Mouse (Mus musculus): ENCODE results near the gene Rad51b. TPM values are rescaled to one million over a fixed set of nuclear protein-coding genes. Genes with fewer than 3 reads are reported as not detected.
"Not testable (repeated sequence)": the region's sequence is repeated elsewhere in the genome, so short reads cannot be mapped to it uniquely, and the experiment has no call there.

The Rad51b gene
- polyA plus RNA-seq, 1 experiment from 2014 or later, result 8.0 TPM

DNA sequence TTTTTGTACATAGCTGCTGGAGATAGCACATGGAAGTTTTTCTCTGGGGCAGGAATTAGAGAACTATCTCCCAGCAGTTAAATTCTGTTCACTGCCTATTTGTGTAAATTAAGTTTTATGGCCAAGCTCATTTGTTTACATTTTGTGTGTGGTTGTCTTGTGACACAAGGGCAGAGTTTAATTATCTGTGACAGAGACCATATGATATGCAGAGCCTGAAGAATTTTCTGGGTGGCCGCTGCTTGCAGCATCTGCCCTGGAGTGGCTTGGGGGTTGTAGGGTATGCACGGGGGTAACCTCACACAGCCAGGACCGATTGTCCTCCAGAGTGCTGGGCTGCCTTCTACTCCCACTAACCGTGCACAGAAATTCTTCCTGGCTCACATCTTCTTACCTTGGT lies 8.9 kb downstream of the Rad51b start:
- Histone ChIP-seq H3K4me2 (no peak overlapping the region), H3K27ac (ENCODE audit: low read depth) (no peak overlapping the region), H3K4me3 (ENCODE audit: low read depth, low read length) (no peak overlapping the region), H3K4me1 (ENCODE audit: insufficient read depth) (no peaks in the 10 kb centered on the region), H3K27me3 (ENCODE audit: insufficient read depth, low read length) (no peaks in the 10 kb centered on the region), H3K9me3 (ENCODE audit: low read depth, low read length) (no peaks in the 10 kb centered on the region), H3K9ac (no peak overlapping the region), H3K36me3 (ENCODE audit: insufficient read depth) (no peaks in the 10 kb centered on the region)
- 41% methylated on average over 4 of the region's 4 CpGs for WGBS
- DNase-seq (peak; percentile 80), ATAC-seq (ENCODE audit: insufficient read depth) (peak; percentile 85; the same call in 1 of the 2 replicates)
- no peak for TF ChIP-seq CTCF (IDR thresholded peaks at IDR 0.05; ENCODE audit: low read depth)

- no peak for DNase-seq
- WGBS, result 87% methylated on average over 4 of the region's 4 CpGs
- no peaks in the 10 kb centered on the region for H3K36me3 ChIP-seq (ENCODE audit: insufficient read depth)
- no peak for ATAC-seq (ENCODE audit: insufficient read depth)
- H3K27me3 ChIP-seq (ENCODE audit: insufficient read depth, low read length), result no peaks in the 10 kb centered on the region
- H3K4me2 ChIP-seq, result no peak overlapping the region
- no peak overlapping the region for H3K9ac ChIP-seq
- TF ChIP-seq CTCF (IDR thresholded peaks at IDR 0.05; ENCODE audit: low read depth), result no peak
- H3K9me3 ChIP-seq (ENCODE audit: low read depth, low read length), result no peaks in the 10 kb centered on the region
- H3K27ac ChIP-seq (ENCODE audit: low read depth), result no peak overlapping the region
- no peaks in the 10 kb centered on the region for H3K4me1 ChIP-seq (ENCODE audit: insufficient read depth)
- H3K4me3 ChIP-seq (ENCODE audit: low read depth, low read length), result no peak overlapping the region
Observed at GRCm38 (mm10) chr12:79313721-79314120, 16.6 kb downstream of the Rad51b start.

GRCm38 (mm10) chr12:79317339-79317738 lies 20.3 kb downstream of the Rad51b start:
- no peak overlapping the region for H3K4me2 ChIP-seq
- H3K27me3 ChIP-seq (ENCODE audit: insufficient read depth, low read length), result no peaks in the 10 kb centered on the region
- H3K9me3 ChIP-seq (ENCODE audit: low read depth, low read length), result no peaks in the 10 kb centered on the region
- peak; percentile 14 for DNase-seq
- no peak for ATAC-seq (ENCODE audit: insufficient read depth)
- H3K4me1 ChIP-seq (ENCODE audit: insufficient read depth), result no peaks in the 10 kb centered on the region
- no peaks in the 10 kb centered on the region for H3K36me3 ChIP-seq (ENCODE audit: insufficient read depth)
- no peak for TF ChIP-seq CTCF (IDR thresholded peaks at IDR 0.05; ENCODE audit: low read depth)
- no peak overlapping the region for H3K4me3 ChIP-seq (ENCODE audit: low read depth, low read length)
- WGBS, result 32% methylated on average over 5 of the region's 5 CpGs
- H3K27ac ChIP-seq (ENCODE audit: low read depth), result no peak overlapping the region
- no peak overlapping the region for H3K9ac ChIP-seq

DNA sequence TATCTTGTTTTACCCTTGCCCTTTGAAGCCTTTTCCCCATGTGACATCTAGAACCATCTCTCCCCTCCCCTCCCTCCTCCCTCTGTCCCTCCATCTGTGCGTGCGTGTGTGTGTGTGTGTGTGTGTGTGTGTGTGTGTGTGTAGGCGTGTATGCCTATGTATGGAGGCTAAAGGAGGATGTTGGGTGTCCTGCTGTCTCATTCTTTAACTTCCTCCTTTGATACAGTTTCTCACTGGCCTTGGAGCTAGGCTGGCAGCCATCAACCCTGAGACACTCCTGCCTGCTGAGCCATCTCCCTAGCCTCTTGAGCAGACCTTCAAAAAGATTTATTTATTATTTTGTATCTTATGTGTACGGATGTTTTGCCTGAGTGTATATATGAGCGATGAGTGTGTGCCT lies 23.8 kb downstream of the Rad51b start:
- H3K4me1 ChIP-seq (ENCODE audit: insufficient read depth), result no peaks in the 10 kb centered on the region
- no peak overlapping the region for H3K4me2 ChIP-seq
- TF ChIP-seq CTCF (IDR thresholded peaks at IDR 0.05; ENCODE audit: low read depth), result no peak
- 64% methylated on average over 5 of the region's 5 CpGs for WGBS
- ATAC-seq (ENCODE audit: insufficient read depth), result no peak
- H3K27ac ChIP-seq (ENCODE audit: low read depth), result no peak overlapping the region
- no peaks in the 10 kb centered on the region for H3K36me3 ChIP-seq (ENCODE audit: insufficient read depth)
- H3K9ac ChIP-seq, result no peak overlapping the region
- no peaks in the 10 kb centered on the region for H3K9me3 ChIP-seq (ENCODE audit: low read depth, low read length)
- H3K27me3 ChIP-seq (ENCODE audit: insufficient read depth, low read length), result no peaks in the 10 kb centered on the region
- no peak overlapping the region for H3K4me3 ChIP-seq (ENCODE audit: low read depth, low read length)
- no peak for DNase-seq

DNA sequence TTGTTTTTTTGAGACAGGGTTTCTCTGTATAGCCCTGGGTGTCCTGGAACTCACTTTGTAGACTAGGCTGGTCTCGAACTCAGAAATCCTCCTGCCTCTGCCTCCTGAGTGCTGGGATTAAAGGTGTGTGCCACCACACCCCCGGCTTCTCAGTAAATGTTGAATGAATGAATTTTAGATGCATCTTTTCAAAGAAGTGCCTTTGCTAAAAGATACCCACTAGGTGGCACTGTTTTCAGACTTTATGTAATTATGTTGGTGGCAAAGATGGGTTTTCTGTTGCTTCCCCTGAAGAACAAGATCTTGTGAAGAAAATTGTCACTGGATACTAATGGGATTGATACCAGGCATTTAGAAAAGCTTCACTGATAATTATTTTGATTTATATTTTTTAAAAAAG lies 25.5 kb downstream of the Rad51b start:
- not testable (repeated sequence) for H3K4me3 ChIP-seq (ENCODE audit: low read depth, low read length); H3K4me1 ChIP-seq (ENCODE audit: insufficient read depth); H3K9me3 ChIP-seq (ENCODE audit: low read depth, low read length); H3K4me2 ChIP-seq; H3K9ac ChIP-seq; H3K36me3 ChIP-seq (ENCODE audit: insufficient read depth); ATAC-seq (ENCODE audit: insufficient read depth); H3K27ac ChIP-seq (ENCODE audit: low read depth); H3K27me3 ChIP-seq (ENCODE audit: insufficient read depth, low read length)
- TF ChIP-seq CTCF (IDR thresholded peaks at IDR 0.05; ENCODE audit: low read depth), result peak; percentile 52
- WGBS, result 72% methylated on average over 2 of the region's 2 CpGs
- DNase-seq, result peak; percentile 83

- Histone ChIP-seq H3K9me3 (ENCODE audit: low read depth, low read length) (no peaks in the 10 kb centered on the region), H3K27ac (ENCODE audit: low read depth) (no peak overlapping the region), H3K36me3 (ENCODE audit: insufficient read depth) (no peaks in the 10 kb centered on the region), H3K9ac (no peak overlapping the region), H3K4me1 (ENCODE audit: insufficient read depth) (no peaks in the 10 kb centered on the region), H3K4me3 (ENCODE audit: low read depth, low read length) (no peak overlapping the region), H3K27me3 (ENCODE audit: insufficient read depth, low read length) (no peaks in the 10 kb centered on the region), H3K4me2 (no peak overlapping the region)
- 28% methylated on average over 2 of the region's 2 CpGs for WGBS
- DNase-seq (no peak), ATAC-seq (ENCODE audit: insufficient read depth) (no peak)
- no peak for TF ChIP-seq CTCF (IDR thresholded peaks at IDR 0.05; ENCODE audit: low read depth)
Observed at GRCm38 (mm10) chr12:79326236-79326635, 29.2 kb downstream of the Rad51b start.

DNA sequence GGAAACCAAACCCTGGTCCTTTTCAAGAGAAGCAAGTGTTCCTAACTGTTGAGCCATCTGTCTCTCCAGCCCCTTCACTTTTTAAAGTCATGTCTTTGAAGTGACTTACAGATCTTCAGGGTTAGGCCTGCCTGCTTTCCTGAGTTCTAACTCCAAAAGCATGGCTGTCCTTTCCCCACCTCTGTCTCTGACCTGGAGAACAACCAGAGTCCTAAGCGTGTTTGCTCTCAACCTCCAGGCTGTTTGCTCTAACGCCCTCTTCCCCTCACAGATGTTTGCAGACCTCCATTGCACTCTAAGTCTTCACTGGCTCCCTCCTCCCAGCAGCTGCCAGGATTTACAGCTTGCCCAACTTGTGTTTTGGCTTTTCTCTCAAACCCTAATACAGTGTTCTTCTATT lies 29.7 kb downstream of the Rad51b start:
- 51% methylated on average over 2 of the region's 2 CpGs for WGBS
- Histone ChIP-seq H3K4me3 (ENCODE audit: low read depth, low read length) (no peak overlapping the region), H3K4me1 (ENCODE audit: insufficient read depth) (no peaks in the 10 kb centered on the region)

DNA sequence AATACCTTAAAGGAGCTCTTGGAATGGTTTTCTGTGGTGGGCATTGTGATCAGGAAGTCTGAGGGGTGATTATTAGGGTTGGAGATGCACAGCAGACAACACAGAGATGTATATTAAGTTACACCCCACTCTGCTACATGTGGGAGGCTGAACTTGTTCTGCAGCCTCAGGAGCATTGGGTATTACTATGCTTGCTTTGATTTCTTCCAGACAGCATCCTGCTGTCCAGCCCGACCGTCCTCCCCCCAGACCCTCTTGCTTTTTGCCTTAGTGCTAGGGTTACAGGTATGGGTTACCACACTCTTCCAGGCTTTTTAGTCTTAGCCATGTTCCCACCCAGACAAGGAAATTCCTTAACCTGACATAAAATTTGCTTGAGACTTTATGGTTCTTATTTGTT lies 30.8 kb downstream of the Rad51b start:
- 35% methylated on average over 2 of the region's 2 CpGs for WGBS
- H3K4me2 ChIP-seq, result no peak overlapping the region
- no peaks in the 10 kb centered on the region for H3K36me3 ChIP-seq (ENCODE audit: insufficient read depth)
- H3K27me3 ChIP-seq (ENCODE audit: insufficient read depth, low read length), result no peaks in the 10 kb centered on the region
- DNase-seq (no peak), ATAC-seq (ENCODE audit: insufficient read depth) (0 out of 2 replicates have a peak, but pooled peaks have one; percentile 38)
- H3K4me3 ChIP-seq (ENCODE audit: low read depth, low read length), result no peak overlapping the region
- H3K27ac ChIP-seq (ENCODE audit: low read depth), result 0 out of 2 replicates have a peak overlapping the region, but pooled peaks have one; percentile 31
- no peaks in the 10 kb centered on the region for H3K4me1 ChIP-seq (ENCODE audit: insufficient read depth)
- TF ChIP-seq CTCF (IDR thresholded peaks at IDR 0.05; ENCODE audit: low read depth), result no peak
- no peaks in the 10 kb centered on the region for H3K9me3 ChIP-seq (ENCODE audit: low read depth, low read length)
- no peak overlapping the region for H3K9ac ChIP-seq

More for the DNA sequence above, 29.7 kb downstream of the Rad51b start:
- no peak for TF ChIP-seq CTCF (IDR thresholded peaks at IDR 0.05; ENCODE audit: low read depth)
- Histone ChIP-seq H3K9ac (no peak overlapping the region), H3K36me3 (ENCODE audit: insufficient read depth) (no peaks in the 10 kb centered on the region), H3K9me3 (ENCODE audit: low read depth, low read length) (no peaks in the 10 kb centered on the region), H3K27me3 (ENCODE audit: insufficient read depth, low read length) (no peaks in the 10 kb centered on the region), H3K4me2 (no peak overlapping the region), H3K27ac (ENCODE audit: low read depth) (no peak overlapping the region)
- DNase-seq, result no peak
- no peak for ATAC-seq (ENCODE audit: insufficient read depth)

All from lung, embryonic 14.5 days (tissue).